Mouse (Mus musculus) midbrain, embryonic 10.5 days (tissue): ENCODE data around the gene Fem1a. TPM values are rescaled to one million over a fixed set of nuclear protein-coding genes. Genes with fewer than 3 reads are reported as not detected.

Experiments
- DNase-seq: peaks from one replicate; pipeline ENCODE4 v3.0.0-alpha.2; 2017; ENCODE audit warnings: low spot score
- H3K27ac ChIP-seq: fragments of 300-500 bp; sonication (generic); replicated peaks from 2 replicates; pipeline ENCODE4 v1.5.1; 2016; ENCODE audit warnings: mild to moderate bottlenecking
- H3K27me3 ChIP-seq: fragments of 300-500 bp; sonication (generic); 2 replicates; pipeline ENCODE4 v1.6.1; 2016; ENCODE audit warnings: low read depth, mild to moderate bottlenecking; ENCODE audit not compliant: poor library complexity, severe bottlenecking
- H3K36me3 ChIP-seq: fragments of 300-500 bp; sonication (generic); 2 replicates; pipeline ENCODE4 v1.6.1; 2016; ENCODE audit warnings: mild to moderate bottlenecking, moderate library complexity
- H3K4me1 ChIP-seq: fragments of 300-500 bp; sonication (generic); 2 replicates; pipeline ENCODE4 v1.6.1; 2016
- H3K4me3 ChIP-seq: fragments of 300-500 bp; sonication (generic); 2 replicates; pipeline ENCODE4 v1.5.1; 2016; ENCODE audit warnings: mild to moderate bottlenecking, moderate library complexity
- H3K9me3 ChIP-seq: fragments of 300-500 bp; sonication (generic); replicated peaks from 2 replicates; pipeline ENCODE4 v1.6.1; 2016; ENCODE audit warnings: mild to moderate bottlenecking
- WGBS: fragments of 180-500 bp; shearing (Covaris S2); methylation state at CpG from one replicate; pipeline ENCODE4 v1.1.7; 2016; 5-methylcytosine and 5-hydroxymethylcytosine counted together
- polyA plus RNA-seq: library from polyadenylated mRNA; unstranded; fragments of >200 nt; fragmentation: Nextera tagmentation; extraction: Ambion mirVana; gene quantifications from 2 replicates; pipeline ENCODE4 v1.2.1, GENCODE M21; 2016

Fem1a gene
- polyA plus RNA-seq, 1 experiment from 2014 or later, result 11.7 TPM

DNA sequence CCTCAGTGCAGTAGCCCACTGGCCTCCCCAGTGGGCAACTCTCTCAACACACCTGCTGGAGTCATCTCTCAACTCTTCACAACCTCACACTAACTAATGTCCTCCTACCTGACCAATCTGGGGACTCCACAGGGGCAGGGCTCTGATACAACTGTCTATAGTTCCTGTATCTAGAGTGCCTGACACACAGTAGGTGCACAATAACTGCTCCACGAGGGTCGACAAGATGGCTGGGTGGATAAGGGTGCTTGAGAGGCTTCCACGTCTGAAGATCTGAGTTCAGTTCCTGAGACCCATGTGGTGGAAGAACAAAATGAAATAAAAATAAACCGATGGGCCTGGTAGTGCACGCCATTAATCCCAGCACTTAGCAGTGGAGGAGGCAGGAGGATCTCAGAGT, 17.4 kb downstream of the Fem1a start:
- Histone ChIP-seq H3K36me3 (peaks cover 25% of the 10 kb centered on the region), H3K27me3 (no peaks in the 10 kb centered on the region), H3K4me1 (peaks cover 36% of the 10 kb centered on the region), H3K9me3 (no peaks in the 10 kb centered on the region), H3K4me3 (no peak overlapping the region), H3K27ac (no peak overlapping the region)
- WGBS, result 86% methylated on average over 5 of the region's 5 CpGs
- DNase-seq, result no peak

DNA sequence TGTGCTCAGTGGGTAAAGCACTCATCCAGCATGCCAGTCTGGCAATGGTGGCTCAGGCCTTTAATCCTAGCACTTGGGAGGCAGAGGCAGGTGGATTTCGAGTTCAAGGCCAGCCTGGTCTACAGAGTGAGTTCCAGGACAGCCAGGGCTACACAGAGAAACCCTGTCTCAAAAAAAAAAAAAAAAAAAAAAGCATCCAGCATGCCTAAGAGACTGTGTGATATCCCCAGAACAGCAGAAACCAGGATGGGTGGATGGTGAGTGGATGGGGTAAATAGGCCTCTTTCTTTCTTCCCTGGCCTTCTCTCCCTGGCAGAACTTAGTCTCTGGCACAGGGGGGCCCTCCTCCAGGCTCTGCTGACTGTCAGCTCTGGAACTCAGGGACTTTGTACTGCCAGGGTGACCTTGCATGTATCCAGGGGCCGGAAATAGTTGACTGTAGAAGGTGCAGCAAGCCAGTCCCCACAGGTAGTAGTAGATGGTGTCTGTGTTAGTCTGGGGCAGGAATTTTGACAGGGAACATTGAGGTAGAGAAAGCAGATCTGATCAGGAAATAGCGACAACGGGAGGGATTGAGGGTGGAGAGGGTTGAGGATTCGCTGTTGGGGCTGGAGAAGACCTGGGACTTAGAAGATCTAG, 19.4 kb downstream of the Fem1a start:
- no peaks in the 10 kb centered on the region for H3K9me3 ChIP-seq
- no peaks in the 10 kb centered on the region for H3K27me3 ChIP-seq
- WGBS, result 38% methylated on average over 5 of the region's 5 CpGs
- H3K4me1 ChIP-seq, result peaks cover 27% of the 10 kb centered on the region
- no peak for DNase-seq
- peak overlapping the region; percentile 60 for H3K4me3 ChIP-seq
- H3K36me3 ChIP-seq, result peaks cover 31% of the 10 kb centered on the region
- peak overlapping the region; percentile 83 for H3K27ac ChIP-seq

DNA sequence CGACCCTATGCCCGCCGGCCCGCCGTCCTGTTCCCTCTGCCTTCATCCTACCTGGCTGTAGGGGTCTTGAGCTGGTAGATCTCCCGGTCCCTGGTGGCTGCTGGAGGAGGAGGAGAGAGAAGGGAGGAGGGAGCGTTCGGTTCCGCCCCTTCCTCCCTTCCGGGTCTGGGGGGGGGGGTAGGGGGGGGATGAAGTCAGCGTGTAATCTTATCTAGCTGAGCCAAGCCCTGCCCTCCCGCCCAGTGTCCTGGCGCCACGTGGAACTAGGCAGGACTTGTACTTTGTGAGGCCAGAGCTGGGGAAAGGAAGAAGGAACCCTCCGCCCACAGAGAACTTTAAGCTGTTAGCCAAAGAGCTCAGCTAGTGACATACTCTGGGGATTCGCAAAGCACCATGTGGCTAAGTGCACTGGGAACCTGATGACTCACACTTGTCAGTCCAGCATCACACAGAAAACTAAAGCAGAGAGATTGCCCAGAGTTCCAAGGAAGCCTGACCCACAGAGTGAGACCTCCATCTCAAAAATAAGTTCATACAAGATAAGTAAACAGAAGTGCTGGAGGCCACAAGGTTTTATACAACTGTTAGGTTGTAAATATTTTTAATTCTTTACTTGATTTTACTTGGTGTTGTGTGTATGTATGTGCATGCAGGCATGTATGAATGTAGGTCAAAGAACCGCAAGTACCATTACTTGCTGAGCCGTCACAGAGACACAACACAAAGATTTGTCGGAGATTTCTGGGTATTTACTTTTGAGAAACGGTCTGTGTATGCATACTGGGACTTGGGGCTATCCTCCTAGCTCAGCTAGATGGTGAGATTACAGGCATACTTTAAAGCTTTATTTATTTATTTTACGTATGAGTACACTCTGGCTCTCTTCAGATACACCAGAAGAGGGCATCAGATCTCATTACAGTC, 20.3 kb downstream of the Fem1a start, which contains the start of gene Ticam1:
Gene Ticam1, minus strand, starts transcription at position 144 of the 924 bp plus-strand sequence.
- WGBS, result 9% methylated on average over 21 of the region's 21 CpGs
- H3K27ac ChIP-seq, result peak within 1 kb of the TSS; percentile 83

DNA sequence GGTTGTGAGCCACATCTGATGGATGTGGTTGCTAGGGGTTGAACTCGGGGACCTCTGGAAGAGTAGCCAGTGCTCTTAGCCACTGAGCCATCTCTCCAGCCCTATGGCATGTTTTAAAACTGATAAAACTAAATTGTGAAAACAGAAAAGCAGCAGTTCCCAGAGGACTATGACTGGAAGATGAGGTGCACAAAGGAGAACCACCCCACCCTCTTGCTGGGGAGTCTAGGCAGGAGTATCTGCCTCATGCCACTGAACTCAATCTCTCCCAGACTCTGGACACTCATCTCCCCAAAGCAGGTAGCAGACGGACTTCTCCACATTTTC, 20.9 kb downstream of the Fem1a start:
- Histone ChIP-seq H3K27me3 (no peaks in the 10 kb centered on the region), H3K36me3 (peaks cover 35% of the 10 kb centered on the region), H3K9me3 (no peaks in the 10 kb centered on the region), H3K4me3 (peak overlapping the region; percentile 60), H3K27ac (peak overlapping the region; percentile 83), H3K4me1 (peaks cover 27% of the 10 kb centered on the region)
- DNase-seq, result no peak
- WGBS, result 56% methylated on average over 2 of the region's 2 CpGs

More for the DNA sequence above, 20.3 kb downstream of the Fem1a start, which contains the start of gene Ticam1:
- Histone ChIP-seq H3K4me3 (peak within 1 kb of the TSS; percentile 60), H3K27me3 (no peaks in the 10 kb centered on the region), H3K9me3 (no peaks in the 10 kb centered on the region), H3K4me1 (peaks cover 27% of the 10 kb centered on the region), H3K36me3 (peaks cover 31% of the 10 kb centered on the region)
- peak; percentile 95 for DNase-seq

DNA sequence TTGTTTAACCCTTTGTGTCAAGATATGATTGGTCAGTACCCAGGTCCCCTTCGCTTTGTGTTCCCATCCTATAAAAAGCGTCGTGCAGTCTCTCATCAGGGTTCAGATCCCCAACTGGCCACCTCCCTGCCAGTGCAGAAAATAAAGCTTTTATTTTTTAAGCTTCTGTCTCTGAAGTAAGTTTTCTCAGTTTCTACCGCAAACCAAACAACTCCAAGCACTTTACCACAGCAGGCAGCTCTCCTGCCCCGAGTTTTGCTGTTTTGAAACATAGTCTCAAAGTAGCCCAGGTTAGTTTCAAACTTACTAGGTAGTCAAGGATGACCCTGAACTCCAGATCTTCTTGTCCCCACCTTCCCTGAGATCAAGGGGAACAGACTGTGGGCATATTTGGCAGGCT, 21.7 kb downstream of the Fem1a start:
- Histone ChIP-seq H3K36me3 (peaks cover 43% of the 10 kb centered on the region), H3K4me1 (peaks cover 27% of the 10 kb centered on the region)
- 92% methylated on average over 5 of the region's 5 CpGs for WGBS

DNA sequence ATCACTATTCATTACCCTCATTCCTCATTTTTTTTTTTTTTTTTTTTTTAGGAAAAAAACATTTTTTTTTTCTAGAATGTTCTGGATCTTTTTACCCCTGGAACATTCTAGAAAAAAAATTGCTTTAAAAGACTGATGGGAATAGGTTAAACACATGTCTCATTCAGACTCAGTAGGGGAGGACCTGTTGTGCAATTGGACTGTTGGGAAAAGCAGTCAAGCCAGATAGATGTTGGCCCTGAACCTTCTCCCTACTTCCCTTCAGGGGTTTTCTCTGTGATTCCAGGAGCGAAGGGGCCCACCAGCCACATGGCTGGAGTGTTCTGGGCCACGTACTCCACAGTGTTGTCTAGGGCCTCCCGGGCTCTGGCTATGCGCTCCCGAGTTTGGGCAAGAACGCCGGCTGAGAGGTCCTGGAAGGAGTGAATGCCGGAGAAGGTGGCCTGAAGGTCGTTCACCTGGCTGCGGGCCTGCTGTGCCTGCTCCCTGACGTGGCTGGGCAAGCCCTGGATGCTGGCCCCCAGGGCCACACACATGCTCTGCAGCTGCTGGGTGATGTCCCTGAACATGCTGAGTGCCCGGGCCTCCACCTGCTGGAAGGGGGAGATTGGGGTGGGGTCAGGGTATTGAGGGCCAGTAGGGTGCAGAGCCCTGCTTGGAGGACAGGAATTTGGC, 23.0 kb downstream of the Fem1a start:
- Histone ChIP-seq H3K9me3 (no peaks in the 10 kb centered on the region), H3K36me3 (peaks cover 51% of the 10 kb centered on the region), H3K27ac (no peak overlapping the region), H3K27me3 (no peaks in the 10 kb centered on the region), H3K4me1 (peaks cover 23% of the 10 kb centered on the region), H3K4me3 (no peak overlapping the region)
- 92% methylated on average over 12 of the region's 12 CpGs for WGBS
- DNase-seq, result no peak

More for the DNA sequence above, 21.7 kb downstream of the Fem1a start:
- Histone ChIP-seq H3K4me3 (no peak overlapping the region), H3K27me3 (no peaks in the 10 kb centered on the region), H3K27ac (0 out of 2 replicates have a peak overlapping the region, but pooled peaks have one; percentile 83), H3K9me3 (no peaks in the 10 kb centered on the region)
- no peak for DNase-seq

DNA sequence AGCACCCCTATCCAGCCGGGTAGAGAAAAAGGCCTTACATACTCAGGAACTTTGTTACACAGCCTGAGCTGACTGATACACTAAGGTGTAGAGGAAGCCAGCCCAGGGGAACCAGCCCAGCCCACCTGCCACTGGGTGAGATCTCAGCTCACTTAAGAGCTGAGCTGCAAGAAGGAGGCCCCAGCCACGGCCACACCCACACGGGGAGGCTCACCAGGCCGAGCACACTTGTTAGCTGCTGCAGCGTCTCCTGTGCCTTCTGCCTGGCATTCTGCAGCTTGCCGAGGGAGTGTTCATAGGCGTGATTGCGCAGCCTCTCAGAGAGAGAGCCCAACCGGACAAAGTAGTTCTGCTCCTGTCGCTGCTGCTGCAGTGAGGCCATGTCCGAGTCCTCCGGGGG, 24.6 kb downstream of the Fem1a start:
- Histone ChIP-seq H3K36me3 (peaks cover 67% of the 10 kb centered on the region), H3K4me3 (no peak overlapping the region)

DNA sequence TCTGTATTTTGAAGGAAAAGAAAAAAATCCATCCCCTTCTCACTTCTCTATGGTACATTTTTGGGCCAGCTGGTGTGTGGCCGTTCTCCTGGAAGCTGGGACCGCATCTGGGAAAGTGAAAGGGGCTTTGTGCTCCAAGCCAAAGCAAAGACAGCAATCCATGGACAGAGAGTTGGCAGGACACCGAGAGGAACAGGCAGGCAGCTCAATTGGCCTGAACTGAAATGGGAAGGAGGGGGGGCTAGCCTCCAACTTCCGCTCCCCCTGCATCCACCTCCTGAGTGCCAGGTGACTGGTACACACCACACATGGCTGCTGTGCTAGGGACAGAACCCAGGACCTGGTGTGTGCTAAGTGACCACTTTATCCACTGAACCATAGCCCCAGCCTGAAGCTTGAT, 26.2 kb downstream of the Fem1a start:
- 93% methylated on average over 4 of the region's 4 CpGs for WGBS
- Histone ChIP-seq H3K27me3 (no peaks in the 10 kb centered on the region), H3K4me1 (peaks cover 7% of the 10 kb centered on the region), H3K36me3 (peaks cover 78% of the 10 kb centered on the region), H3K9me3 (no peaks in the 10 kb centered on the region), H3K4me3 (no peak overlapping the region), H3K27ac (no peak overlapping the region)
- DNase-seq, result no peak

More for the DNA sequence above, 24.6 kb downstream of the Fem1a start:
- no peaks in the 10 kb centered on the region for H3K27me3 ChIP-seq
- H3K9me3 ChIP-seq, result no peaks in the 10 kb centered on the region
- peaks cover 19% of the 10 kb centered on the region for H3K4me1 ChIP-seq
- no peak overlapping the region for H3K27ac ChIP-seq
- WGBS, result 90% methylated on average over 12 of the region's 12 CpGs
- no peak for DNase-seq

DNA sequence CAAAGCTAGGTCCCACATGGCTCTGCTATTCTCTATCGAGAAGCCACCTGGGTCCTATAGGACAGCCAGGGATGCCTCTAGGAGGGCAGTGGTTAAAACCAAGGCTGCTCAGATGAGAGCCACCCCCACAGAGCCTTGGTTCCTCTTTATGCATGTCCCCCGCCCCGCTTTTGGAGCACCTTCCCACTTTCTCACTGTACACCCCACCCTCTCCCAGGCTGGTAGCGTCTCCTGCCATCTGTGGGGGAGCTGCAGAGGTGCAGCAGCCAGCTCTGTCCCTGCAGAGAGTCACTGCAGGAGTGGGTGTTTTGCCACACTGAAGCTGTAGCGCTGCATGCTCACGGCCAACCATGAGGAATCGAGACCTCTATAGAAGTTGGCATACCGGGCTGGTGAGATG, 26.7 kb downstream of the Fem1a start:
- WGBS, result 98% methylated on average over 8 of the region's 8 CpGs
- no peaks in the 10 kb centered on the region for H3K9me3 ChIP-seq
- peaks cover 78% of the 10 kb centered on the region for H3K36me3 ChIP-seq
- peaks cover 9% of the 10 kb centered on the region for H3K4me1 ChIP-seq
- no peak overlapping the region for H3K4me3 ChIP-seq
- DNase-seq, result no peak
- H3K27ac ChIP-seq, result no peak overlapping the region
- H3K27me3 ChIP-seq, result no peaks in the 10 kb centered on the region

DNA sequence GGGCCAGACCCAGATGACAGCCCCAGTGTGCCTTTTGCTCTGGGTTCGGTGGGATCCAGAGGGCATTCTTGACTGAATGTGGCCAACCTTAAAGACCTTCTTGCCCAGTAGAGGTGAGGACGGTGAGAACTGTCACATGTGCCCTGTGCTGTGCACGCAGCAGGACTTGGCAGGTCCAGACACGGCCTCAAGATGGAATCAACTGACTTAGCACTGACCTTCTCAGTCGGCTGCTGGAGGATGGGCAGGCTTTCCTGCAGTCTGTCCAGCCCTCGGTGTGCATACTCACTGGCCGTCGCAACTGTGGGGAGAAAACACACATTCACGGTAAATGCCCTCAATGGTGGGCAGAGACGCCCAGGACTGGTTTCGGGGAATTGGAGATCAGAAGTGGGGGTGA, 29.4 kb downstream of the Fem1a start:
- H3K27ac ChIP-seq, result no peak overlapping the region
- peaks cover 59% of the 10 kb centered on the region for H3K36me3 ChIP-seq
- no peak for DNase-seq
- WGBS, result 95% methylated on average over 11 of the region's 11 CpGs
- no peak overlapping the region for H3K4me3 ChIP-seq
- no peaks in the 10 kb centered on the region for H3K27me3 ChIP-seq
- H3K9me3 ChIP-seq, result no peaks in the 10 kb centered on the region
- peaks cover 35% of the 10 kb centered on the region for H3K4me1 ChIP-seq

DNA sequence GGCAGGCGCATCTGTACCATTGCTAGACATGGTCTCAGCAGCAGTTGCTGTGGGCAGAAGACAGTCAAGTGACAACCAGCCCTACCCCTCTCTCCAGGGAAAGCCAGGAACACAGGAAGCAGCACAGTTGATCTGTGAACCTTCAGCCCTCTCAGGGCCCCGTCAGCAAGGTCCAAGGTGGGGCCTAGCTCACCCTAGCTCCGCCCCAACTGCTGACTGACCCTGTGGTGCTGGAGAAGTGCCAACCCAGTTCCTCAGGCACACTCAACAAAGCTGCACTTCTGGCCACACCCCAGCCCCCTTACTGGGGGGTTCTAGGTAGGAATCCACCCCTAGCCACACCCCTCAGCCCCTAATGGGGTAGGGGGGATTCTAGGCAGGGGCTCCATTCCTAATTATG, 31.2 kb downstream of the Fem1a start:
- Histone ChIP-seq H3K27me3 (no peaks in the 10 kb centered on the region), H3K27ac (peak overlapping the region; percentile 63), H3K4me1 (peaks cover 53% of the 10 kb centered on the region), H3K9me3 (no peaks in the 10 kb centered on the region), H3K4me3 (peak overlapping the region; percentile 18), H3K36me3 (peaks cover 42% of the 10 kb centered on the region)
- no peak for DNase-seq
- WGBS, result 74% methylated on average over 3 of the region's 3 CpGs

DNA sequence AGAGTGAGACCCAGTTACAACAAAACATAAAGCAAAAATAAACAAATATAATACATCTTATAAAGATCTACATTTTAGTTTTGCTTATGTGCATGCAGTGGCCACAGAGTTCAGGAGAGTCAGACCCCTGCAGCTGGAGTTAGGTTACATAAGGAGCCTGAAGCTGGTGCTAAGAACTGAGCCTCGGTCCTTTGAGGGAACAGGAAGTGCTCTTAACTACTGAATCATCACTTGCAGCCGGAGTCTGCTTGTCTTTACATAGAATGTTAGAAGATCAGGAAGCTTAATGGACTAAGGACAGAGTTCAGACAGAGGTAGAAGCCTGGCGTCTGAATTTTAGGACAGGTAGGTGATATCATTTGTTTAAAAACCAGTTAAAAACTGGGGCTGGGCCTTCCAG, 32.3 kb downstream of the Fem1a start:
- H3K4me1 ChIP-seq, result peaks cover 53% of the 10 kb centered on the region
- WGBS, result 43% methylated on average over 3 of the region's 3 CpGs
- peak overlapping the region; percentile 94 for H3K27ac ChIP-seq
- peaks cover 34% of the 10 kb centered on the region for H3K36me3 ChIP-seq
- DNase-seq, result no peak
- H3K9me3 ChIP-seq, result no peaks in the 10 kb centered on the region
- no peaks in the 10 kb centered on the region for H3K27me3 ChIP-seq
- peak overlapping the region; percentile 63 for H3K4me3 ChIP-seq
